Mouse (Mus musculus) frontal cortex, adult (tissue): Measurements from ENCODE around the gene Fstl4.

ENCODE experiments used
- ATAC-seq: cut with Nextera tagmentation; 2 replicates; pipeline ENCODE4 v1.9.2; 2017; ENCODE audit warnings: mild to moderate bottlenecking, moderate library complexity, mixed read lengths; ENCODE audit not compliant: low TSS enrichment

The Fstl4 gene

DNA sequence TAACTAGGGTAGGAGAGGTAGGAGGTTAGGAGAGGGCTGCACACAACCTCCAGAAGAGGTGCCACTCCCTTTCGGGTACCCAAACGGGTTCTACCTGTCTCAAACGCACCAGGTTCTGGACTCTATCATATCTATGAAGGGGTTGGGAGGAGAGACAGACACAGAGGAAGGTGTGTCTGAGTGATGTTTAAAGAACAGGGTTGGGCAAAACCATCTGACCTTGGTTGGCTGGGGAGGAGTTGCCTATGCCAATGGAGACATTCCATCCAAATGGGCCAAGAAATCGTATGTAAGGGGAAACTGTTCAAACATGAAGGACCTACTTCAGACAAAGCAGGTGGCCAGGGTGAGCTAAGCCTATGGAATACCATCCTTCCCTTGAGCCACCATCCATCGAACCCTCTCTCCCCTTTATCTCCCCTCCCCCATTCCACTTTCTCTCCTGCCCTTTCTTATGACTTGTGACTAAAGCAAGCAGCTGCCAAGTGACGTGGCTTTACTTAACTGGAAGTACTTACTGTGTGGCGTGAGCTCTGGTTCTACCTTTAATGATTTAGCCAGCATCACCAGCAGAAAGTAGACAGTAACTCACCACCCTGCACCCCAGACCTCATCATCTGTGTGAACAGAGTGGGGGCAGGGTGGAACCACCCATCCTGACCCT is 252.1 kb downstream of the Fstl4 start:
- no peak for ATAC-seq

DNA sequence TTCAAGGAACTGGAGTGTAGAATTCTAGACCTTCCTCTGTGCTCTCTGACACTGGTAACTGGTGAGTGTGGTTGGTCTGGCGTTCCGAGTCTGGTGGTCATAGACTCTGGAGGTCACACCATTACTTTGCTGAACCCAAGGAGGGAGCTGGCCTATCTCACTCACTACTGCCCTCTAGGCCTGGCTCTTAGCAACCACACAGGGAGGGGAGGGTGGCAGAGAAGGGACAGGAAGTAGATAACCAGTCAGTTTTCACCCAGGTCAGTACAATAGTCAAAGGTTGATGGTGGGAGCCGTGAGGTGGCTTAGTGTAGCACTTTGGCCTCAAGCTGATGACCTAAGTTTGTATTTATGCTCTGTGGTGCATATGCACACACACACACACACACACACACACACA is 255.1 kb downstream of the Fstl4 start:
- ATAC-seq, result no peak

DNA sequence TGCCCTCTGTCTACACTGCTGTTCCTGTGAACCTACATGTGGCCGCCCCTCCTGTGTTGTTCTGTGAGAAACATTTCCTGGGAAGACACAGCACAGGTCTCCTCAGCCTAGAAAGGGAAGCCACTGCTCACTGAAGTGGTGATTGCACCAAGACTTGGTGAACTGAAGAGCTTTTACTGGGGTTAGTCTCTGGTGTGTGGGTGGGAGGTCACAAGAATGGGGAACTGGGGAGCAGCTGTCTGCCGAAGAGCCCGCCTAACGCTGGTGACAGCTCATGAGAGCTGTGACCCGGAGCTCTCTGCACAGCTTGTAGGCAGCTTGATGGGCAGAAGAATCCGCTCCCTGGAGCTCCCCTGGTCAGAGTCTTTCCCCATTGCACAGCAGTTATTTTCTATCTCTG is 260.0 kb downstream of the Fstl4 start:
- ATAC-seq, result no peak

DNA sequence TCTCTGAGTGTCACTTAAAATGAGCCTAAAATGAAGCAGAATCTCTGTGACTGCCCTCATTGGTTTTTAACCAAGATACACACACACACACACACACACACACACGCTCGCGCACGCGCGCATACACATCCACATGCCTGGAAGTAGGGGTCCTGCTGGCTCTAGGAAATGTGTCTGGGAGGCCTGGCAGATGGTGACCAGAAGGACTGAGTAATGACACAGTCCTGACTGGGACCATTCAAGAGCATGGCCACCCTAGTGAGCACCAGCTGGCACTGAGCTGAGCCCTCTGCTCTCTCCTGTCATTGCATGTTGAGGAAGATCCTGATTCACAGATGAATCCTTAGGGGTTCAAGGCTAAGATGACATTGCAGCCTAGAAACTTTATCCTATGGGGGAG is 261.3 kb downstream of the Fstl4 start:
- no peak for ATAC-seq

DNA sequence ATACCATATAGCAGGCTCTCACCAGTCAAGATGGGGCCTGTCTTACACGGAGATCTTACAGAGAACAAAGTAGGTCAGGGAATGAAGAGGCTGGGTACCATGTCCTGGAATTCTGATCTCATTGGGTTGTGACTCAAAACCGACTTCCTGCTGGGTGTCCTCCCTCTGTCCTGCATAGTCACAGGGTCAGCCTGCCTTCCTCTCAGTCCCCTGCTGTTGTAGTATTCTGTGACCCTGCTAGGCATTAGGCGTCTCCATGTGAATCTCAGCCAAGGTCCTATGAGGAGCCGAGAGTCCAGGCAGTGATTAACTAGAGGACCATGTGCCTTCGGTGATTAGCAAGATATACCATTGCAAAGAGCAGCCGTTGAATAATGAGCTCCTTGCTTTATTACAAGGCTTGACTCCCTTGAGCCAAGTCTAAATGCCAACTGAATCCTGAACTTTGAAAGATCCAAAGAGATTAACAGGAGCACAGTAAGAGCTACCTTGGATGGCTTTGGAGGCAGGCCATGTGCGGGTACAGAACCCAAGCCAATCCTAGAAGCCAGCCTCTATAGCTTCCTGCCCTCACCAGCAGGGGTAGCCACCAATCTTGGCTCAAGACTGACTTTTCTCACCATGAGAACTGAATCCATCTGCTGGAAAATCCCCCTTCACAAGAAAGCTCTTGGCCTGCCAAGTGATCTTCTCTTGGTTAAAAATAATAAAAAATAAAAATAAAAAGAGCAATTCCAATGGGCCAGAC is 264.2 kb downstream of the Fstl4 start:
- ATAC-seq, result no peak

DNA sequence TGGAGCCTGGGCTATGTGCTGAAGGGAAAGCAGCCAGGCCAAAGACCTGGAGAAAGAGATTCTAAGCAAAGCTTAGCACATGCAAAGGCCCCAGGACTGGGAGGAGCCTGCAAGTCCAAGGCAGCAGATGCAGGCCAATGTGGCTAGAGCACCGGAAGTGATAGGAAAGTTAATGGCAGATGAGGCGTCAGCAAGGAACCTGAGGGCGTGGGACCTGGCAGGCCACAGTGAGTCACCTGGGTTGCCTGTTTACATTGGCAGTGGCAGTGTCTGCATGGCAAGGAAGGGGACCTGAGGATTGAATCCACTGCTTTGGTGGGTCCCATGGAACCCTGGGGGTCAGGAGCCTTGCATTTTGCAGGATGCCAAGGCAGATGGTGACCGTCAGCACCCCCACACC is 267.3 kb downstream of the Fstl4 start:
- ATAC-seq, result no peak

DNA sequence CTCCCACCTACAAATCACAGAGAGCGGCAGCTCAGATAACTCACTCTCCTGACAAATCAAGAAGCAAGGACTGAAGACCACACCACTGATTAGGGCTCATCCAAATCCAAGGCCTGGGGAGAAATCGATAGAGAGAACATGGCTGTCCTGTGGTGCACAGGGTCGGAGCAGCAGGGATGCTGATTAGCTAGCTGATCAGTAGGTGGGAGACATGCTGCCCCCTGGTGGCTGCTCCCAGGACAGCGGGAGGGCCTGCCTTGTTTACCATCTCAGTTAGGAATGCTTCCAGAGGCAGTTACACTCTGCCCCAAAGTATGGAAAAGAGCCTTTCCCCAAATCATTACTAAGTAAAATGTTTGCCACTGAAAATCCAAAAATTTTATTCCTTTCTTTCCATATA is 267.9 kb downstream of the Fstl4 start:
- peak; percentile 83 for ATAC-seq

DNA sequence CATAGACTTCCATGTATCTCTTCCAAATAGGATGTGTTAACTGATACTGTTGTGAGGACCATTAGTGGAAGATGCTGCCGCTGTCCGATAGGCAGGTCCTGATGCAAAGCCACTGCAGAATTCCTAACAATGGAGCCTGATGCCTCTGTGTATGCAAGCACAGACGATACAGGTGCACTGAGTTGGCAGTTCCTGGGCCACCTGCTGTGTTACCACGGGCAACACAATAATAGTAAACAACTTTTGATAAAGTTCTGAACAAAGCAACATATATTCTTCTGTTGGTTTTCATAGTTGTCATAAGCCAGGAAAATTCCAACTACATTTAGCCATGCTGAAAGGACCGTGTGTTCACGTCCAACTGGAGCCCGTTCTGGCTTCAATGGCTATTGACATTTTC is 271.0 kb downstream of the Fstl4 start:
- no peak for ATAC-seq

DNA sequence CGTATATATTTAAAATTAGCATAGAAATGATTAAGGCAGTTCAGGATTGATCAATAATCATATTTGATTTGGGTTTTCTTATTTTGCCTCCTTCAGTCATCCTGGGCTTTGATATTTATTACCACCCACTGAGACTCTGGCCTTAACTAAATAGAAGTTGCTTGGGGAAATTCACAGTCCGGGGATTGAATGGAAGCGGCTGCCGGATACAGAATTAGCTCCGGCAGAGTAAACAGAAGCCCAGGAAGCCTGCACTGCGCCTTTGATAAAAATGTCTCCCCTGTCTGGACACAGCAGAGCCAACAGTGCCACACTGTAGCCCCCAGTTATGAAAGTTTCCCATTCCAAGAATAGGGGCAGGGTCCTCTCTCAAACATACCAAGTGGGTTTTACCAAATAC is 282.4 kb downstream of the Fstl4 start:
- no peak for ATAC-seq

DNA sequence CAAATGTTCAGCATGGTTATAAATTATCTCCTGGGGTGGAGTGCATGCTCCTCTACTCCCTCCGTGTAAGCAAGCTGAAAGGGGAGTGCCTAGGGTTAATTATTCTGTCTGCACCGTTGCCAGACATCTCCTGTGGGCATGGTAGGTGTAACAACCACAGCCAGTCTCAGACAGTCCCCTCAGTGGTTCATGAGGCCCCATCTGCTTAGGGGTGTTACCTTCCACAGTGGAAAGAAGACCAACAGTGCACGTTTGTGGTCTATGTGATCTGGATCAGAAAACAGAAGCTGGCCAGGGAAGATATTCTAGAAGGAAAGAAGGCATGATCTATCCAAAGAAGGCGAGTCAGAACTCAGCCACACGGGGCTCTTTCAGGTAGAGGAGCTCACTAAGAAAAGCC is 289.7 kb downstream of the Fstl4 start:
- ATAC-seq, result no peak

DNA sequence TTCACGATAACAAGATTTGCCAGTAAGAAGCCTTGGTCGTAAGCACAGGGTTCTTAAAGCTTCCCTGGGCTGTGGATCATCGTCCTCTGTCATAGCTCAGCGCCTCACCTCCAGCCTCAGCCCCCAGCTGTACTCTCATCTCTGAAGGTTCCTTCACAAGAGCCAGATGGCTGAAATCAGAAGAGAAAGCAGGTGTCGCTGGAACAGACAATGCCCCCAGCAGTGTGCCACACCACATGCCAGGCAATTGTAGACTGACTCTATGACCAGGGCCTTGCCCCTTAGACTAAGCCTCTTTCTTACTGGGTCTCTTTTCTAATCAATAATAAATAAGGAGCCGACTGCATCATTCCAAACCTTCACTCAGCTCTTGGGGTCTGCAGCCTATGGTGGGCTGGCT is 291.5 kb downstream of the Fstl4 start:
- ATAC-seq, result no peak

DNA sequence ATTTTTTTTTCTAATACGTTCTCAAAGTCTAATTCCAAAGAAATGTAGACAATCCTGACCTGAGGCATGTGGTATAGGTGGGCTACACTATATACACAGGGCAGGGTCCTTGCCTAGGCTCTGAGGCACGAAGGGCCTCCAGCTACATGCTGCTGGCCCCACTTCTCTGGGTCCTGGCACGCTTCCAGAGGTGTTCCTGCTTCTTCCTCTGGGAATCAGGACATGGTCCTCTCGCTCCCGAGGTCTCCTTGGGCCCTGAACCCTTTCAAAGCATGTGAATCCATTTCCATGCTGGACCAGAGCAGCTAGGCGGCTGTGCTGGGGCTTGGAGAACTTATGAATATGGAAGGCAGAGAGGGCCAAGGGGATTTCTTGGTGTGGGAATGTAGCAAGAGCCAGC is 292.3 kb downstream of the Fstl4 start:
- no peak for ATAC-seq

DNA sequence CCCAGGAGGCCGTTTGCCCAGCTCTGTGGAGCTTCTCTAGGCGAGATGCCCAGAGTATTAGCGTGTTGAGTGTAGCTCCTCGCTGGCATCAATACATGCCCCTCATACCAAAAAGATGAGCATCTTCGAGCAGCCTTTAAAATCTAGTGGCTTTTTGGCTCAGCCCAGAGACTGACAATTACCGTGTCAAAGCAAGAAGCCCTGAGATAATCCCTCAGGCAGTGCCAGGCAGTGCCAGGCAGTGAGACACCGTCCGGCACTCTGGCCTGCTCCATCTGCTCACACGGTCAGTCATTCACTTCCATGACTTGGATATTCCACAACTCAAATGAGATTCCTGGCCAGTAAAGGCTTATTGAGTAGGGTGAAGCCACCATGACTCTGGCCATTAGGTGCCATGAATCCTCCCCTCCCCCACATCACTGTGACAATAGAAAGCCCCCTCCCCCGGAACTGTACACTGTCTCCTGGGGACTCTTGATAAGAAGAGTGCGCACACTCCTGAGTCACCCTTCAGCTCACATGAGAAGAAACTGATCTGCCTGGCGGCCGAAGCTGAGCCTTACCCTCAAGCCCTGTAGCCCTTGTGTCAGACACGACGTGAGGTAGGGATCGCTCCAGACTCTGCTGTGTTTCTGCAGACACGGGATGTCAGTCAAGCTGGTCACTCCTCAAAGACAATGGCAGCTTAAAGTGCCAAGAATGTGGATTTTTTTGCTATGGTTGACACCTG is 293.6 kb downstream of the Fstl4 start:
- no peak for ATAC-seq

DNA sequence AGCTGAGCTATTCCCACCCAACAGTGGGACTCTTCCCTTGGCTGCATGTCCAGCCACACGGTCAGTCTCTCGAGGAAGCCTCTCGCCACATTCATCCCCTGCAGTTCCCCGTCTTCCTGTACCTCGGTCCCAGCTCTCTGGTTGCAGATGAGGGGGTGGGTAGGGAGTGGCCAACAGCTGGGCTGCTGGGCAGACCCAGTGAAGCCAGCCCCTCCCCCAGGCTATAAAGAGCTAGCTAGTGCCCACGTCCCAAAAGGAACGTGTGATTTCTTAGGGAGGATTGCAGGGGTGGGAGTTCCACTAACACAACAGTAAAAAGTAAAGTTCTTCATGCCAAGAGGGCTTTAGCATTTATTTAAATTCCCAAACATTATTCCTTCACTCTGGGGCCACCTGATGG is 294.1 kb downstream of the Fstl4 start:
- peak; percentile 49; the same call in 1 of the 2 replicates for ATAC-seq

DNA sequence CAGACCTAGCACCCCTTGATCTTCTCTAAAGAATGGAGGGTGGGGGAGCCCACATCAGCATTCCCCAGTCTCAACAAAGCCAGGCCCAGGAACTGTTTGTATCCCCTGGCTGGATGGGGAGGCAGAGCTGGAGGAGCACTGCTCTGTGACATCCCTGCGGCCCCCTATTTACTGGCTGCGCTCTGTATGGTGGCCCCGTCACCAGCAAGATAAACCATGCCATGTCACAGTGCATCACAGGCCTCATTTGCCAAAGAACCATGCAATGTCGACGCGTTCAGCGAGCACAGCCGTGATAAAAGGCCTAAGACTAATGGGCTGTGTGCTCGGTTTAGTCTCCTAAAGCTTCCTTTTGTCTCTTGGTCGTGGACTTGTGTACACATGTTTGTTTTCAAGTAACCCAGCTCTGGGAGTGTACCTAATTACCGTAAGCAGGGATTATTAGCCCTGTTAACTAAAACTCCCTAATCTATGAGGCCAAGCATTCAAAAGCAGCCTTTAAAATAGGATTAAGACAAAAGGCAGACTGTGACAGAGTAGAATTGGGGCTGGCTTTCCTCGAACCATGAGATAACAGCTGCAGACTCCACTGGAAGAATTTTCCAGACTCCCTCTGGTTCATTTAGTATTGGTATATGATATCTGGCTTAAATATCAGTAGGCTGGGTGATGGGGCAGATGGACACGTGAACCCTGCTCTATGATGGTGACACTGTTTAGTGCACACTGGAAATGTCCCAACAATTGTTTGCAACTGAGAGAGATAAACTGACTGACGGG is 303.5 kb downstream of the Fstl4 start:
- no peak for ATAC-seq

DNA sequence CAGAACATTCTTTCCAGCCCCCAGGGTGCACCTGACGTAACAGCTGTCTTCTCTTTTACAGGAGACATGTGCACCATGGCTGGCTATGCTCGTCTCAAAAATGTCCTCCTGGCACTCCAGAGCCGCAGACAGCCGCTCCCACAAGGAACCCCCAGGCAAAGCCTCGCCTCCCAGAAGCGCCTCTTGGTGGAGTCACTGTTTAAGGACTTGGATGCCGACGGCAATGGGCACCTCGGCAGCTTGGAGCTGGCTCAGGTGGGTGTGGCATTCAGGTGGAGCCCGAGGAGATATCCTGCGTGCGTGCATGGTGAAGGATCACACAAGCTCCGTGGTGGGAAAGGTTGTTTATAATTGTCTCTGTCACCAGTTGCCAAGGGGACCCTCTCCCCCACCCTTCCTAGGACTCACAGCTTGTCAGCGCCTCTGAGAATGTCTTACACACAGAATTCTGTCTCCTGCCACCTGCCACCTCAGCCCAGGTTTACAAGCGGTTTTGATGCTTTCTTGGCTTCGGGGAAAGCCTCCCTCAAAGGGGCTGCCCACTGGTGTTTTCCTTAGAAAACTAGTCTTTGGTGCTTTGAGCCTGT is 304.1 kb downstream of the Fstl4 start:
- no peak for ATAC-seq

DNA sequence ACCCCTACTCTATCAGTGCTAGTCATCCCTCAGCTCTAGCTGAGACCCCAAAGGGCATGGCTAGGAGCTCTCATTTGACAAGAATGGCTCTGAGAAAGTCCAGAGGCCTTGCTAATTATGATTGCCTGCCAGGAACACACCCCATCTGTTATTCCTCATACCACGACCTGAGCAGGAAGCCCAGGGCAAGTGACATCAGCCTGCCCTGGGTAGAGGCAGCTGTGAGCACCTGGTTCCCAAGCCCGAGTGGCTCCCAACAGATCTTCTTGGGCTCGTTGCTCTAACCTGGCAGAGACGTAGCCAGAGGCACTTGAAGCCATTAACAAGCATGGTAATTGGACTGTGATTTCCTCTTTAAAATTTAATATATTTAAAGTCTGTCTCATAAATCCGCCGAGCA is 305.3 kb downstream of the Fstl4 start:
- ATAC-seq, result no peak

DNA sequence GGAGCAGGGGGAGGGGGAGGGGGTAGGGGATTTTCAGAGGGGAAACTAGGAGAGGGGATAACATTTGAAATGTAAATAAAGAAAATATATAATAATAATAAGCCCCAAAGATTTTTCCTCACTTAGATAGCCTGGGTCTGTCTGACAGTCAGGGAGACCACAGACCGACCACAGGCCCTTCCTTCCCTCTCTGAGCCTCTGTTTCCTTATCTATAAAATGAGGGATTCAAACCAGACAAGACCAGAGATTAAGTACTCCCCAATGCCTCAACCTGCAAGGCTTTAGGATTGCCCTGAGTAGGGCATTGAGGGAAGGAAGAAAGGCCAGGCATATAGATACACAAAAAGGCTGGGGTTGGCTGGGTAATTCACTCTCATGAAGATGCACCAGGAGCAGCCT is 307.2 kb downstream of the Fstl4 start:
- ATAC-seq, result no peak

DNA sequence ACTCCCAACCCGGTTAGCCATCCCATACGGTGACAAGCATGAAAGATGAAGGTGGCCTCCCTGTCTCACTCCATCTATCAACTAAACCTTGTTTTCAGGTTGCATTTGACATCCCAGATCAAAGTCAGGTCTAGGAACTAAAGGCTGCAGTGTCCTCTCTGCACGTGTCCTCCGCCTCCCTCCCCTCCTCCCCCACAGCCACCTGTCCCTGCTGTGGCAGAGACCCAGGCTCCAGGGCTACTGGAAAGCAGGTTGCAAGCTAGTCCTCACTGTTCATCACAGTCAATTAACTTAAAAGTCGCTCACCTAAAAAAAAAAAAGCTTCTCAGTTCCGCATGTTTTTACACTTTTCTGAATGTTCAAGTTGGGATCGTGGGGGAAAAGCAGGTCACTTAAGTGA is 313.2 kb downstream of the Fstl4 start:
- no peak for ATAC-seq

DNA sequence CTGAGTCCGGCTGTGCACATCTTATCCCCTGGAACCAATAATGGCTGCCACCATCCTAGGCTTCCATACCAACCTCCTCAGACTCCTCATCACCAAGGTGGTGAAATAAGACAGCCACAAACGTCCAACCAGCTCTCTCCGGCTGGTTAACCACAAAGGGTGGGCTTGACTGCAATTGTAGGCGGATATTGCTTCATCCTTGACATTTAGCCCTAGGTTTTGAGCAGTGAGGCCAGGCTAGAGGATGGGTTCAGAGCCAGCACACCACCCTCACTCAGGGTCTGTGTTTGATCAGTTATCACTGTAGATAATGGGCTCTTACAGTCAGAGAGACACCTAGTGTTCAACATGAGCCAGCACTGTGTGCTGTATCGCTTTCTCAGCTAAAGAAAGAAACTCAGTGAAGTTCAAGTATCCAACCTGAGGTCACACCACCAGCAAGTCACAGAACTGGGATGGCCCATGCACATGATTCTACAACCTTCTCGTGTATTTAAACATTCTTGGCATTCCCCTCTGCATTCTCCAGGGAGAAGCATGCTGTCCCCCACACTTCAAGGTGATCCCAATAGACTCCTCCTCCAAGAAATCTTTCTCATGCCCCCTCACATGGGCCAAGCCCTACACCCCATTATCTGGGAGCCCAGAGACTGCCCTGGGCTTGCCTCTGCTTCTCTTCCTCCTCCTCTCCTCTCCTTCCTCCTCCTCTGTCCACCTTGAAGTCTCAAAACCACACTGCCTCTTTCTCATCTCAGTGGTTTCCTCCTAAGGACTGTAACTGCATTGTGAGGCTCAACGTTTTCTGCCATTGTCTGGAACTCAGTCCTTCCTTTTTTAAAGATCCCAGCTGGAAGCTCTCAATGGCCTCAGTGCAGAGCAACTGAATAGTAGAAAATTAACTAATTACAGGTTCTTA is 314.2 kb downstream of the Fstl4 start:
- no peak for ATAC-seq

DNA sequence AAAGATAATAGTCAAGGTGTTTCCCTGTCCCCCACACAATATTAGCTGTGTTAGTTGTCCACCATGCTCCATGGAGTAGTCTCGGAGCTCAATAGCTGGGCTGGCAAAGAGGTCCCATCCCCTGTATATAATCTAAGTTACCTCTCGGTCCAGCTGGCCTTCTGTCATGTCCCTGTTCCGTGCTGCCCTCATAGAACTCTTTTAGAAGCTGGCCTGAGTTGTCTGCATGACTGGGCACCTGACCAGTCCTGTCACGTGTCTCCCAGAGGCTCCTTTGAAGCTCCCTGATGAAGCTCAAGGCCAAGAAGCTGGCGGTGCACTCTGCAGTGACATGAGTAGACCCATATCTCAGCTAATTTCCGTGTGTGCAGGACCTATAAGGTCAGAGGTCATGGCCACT is 316.9 kb downstream of the Fstl4 start:
- ATAC-seq, result no peak
